Mouse (Mus musculus) limb, embryonic 15.5 days (tissue): ENCODE measurements at regions not wholly inside any gene's neighbourhood (a gene's known extent, or its start where the extent isn't known, plus 50 kb on each side); places are given as distances from the start of the nearest gene placed in this dataset.

Experiments used
- ATAC-seq: fragments of 200-750 bp; cut with Nextera tagmentation; 2 replicates; pipeline ENCODE4 v1.8.0; 2017; ENCODE audit warnings: low read depth, moderate TSS enrichment; ENCODE audit not compliant: insufficient number of reproducible peaks, low FRiP score, low TSS enrichment
- H3K27ac ChIP-seq: fragments of 300-500 bp; sonication (generic); 2 replicates; pipeline ENCODE4 v1.5.1; 2015; ENCODE audit warnings: moderate library complexity, mild to moderate bottlenecking, inconsistent platforms
- H3K27me3 ChIP-seq: fragments of 300-500 bp; sonication (generic); 2 replicates; pipeline ENCODE4 v1.6.1; 2015; ENCODE audit warnings: inconsistent platforms
- H3K36me3 ChIP-seq: fragments of 300-500 bp; sonication (generic); 2 replicates; pipeline ENCODE4 v1.6.1; 2015; ENCODE audit warnings: inconsistent platforms
- H3K4me1 ChIP-seq: fragments of 300-500 bp; sonication (generic); 2 replicates; pipeline ENCODE4 v1.6.1; 2015; ENCODE audit warnings: inconsistent platforms
- H3K4me2 ChIP-seq: fragments of 300-500 bp; sonication (generic); 2 replicates; pipeline ENCODE4 v1.6.1; 2015; ENCODE audit warnings: mild to moderate bottlenecking, inconsistent platforms
- H3K4me3 ChIP-seq: fragments of 300-500 bp; sonication (generic); 2 replicates; pipeline ENCODE4 v1.5.1; 2015; ENCODE audit warnings: mild to moderate bottlenecking, inconsistent platforms
- H3K9ac ChIP-seq: fragments of 300-500 bp; sonication (generic); 2 replicates; pipeline ENCODE4 v1.6.1; 2015; ENCODE audit warnings: inconsistent platforms
- H3K9me3 ChIP-seq: fragments of 300-500 bp; sonication (generic); 2 replicates; pipeline ENCODE4 v1.6.1; 2016; ENCODE audit warnings: inconsistent platforms
- WGBS: fragments of 180-500 bp; shearing (Covaris S2); methylation state at CpG from one replicate; pipeline ENCODE4 v1.1.7; 2015; 5-methylcytosine and 5-hydroxymethylcytosine counted together

GRCm38 (mm10) chr13:8139396-8139795 is 63.3 kb upstream of the Adarb2 start:
- Histone ChIP-seq H3K9me3 (no peaks in the 10 kb centered on the region), H3K27me3 (no peaks in the 10 kb centered on the region), H3K4me2 (no peak overlapping the region), H3K4me1 (no peaks in the 10 kb centered on the region), H3K9ac (no peak overlapping the region), H3K27ac (no peak overlapping the region), H3K36me3 (no peaks in the 10 kb centered on the region), H3K4me3 (no peak overlapping the region)
- 71% methylated on average over 1 of the region's 1 CpGs for WGBS
- no peak for ATAC-seq

DNA sequence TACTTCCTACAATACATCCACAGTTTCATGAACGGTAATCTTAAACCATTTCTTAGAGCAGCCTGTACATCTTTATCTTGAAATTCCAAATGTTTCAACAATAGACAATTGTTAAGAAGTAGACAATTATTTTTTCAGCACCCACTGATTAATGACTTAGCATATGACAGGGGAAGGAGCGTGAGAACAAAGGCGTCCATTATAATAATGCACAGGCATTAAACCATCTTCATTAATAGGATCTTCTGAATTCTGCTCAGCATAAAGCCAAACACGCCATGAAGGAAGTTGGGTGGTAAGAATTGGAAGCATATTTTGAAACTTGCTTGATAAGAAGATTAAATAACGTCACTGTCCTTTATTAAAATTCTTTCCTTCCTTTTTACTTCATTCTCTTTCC is 50.5 kb upstream of the Adarb2 start:
- H3K4me2 ChIP-seq, result no peak overlapping the region
- no peak overlapping the region for H3K9ac ChIP-seq
- H3K27ac ChIP-seq, result no peak overlapping the region
- H3K27me3 ChIP-seq, result no peaks in the 10 kb centered on the region
- no peaks in the 10 kb centered on the region for H3K4me1 ChIP-seq
- 78% methylated on average over 5 of the region's 5 CpGs for WGBS
- ATAC-seq, result no peak
- no peaks in the 10 kb centered on the region for H3K36me3 ChIP-seq
- H3K4me3 ChIP-seq, result no peak overlapping the region
- H3K9me3 ChIP-seq, result no peaks in the 10 kb centered on the region
